Mouse (Mus musculus) stomach, postnatal 0 days (tissue): Measurements from ENCODE around the gene Harbi1.

ENCODE experiments used
- CTCF ChIP-seq: IDR thresholded peaks from 2 replicates; pipeline ENCODE4 v1.5.1; 2016; ENCODE audit warnings: antibody characterized with exemption, low read depth, mild to moderate bottlenecking, moderate library complexity
- EP300 ChIP-seq: optimal IDR thresholded peaks from 2 replicates; pipeline ENCODE3; 2016; ENCODE audit warnings: antibody characterized with exemption

DNA sequence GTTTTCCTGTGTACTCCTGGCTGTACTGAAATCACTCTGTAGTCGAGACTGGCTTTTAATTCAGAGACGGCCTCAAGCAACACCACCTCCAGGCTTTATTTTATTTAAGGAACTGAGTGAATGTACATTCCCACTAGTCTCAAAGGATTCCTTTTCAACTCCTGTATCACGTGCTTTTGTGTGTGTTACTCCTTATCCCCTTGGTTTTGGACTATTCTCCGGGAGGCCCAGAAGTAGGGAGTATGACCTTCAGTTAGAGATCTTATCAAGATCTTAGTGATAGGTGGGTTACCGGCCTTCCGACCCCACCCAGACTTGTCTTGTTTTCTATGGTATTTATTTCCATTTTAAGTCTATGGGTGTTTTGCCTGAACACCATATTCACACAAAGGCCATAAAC is 4.9 kb upstream of the Harbi1 start:
- TF ChIP-seq CTCF (no peak), EP300 (no peak)
